Mouse (Mus musculus): Measurements from ENCODE around the gene Dusp10.

- TF ChIP-seq CTCF (conservative IDR thresholded peaks at IDR 0.05; ENCODE audit: low read length) (no peak), NANOG (IDR thresholded peaks at IDR 0.05; ENCODE audit: borderline replicate concordance, low read length) (no peak), POU5F1 (IDR thresholded peaks at IDR 0.05; ENCODE audit: borderline replicate concordance, low read length) (no peak)
Observed at GRCm38 (mm10) chr1:184024631-184025030, 11.5 kb downstream of the Dusp10 start.
